ENCODE assay signal across 15 mouse cellular contexts in genomic region chr4:54523283-54523682, GRCm38 (mm10).
DNase-seq lines count a peak whose midpoint lies in the region; ATAC-seq and TF ChIP-seq lines count a peak whose summit lies in the region.
"Had no signal": no experiment of that assay in that cellular context is flagged by ENCODE, and none has a peak within 500 bp of the region (broad histone marks: within the 10 kb centered on the region; RNA-seq: fewer than 3 reads in every experiment).

No protein-coding gene starts in this region.

- peaks cover 7% of the 10 kb centered on the region for H3K4me1 ChIP-seq in heart, embryonic 11.5 days (ENCODE audit: control insufficient read depth, insufficient read depth, low read length)
- H3K4me1 ChIP-seq in liver, embryonic 12.5 days, result no peaks in the 10 kb centered on the region
- H3K4me1 ChIP-seq in liver, embryonic 11.5 days (replicated peaks; ENCODE audit: control insufficient read depth, insufficient read depth, low read length), result no peaks in the 10 kb centered on the region
- H3K4me1 ChIP-seq in limb, embryonic 14.5 days (ENCODE audit: control insufficient read depth, insufficient read depth, low read length), result peaks cover 32% of the 10 kb centered on the region

- ATAC-seq in heart, embryonic 11.5 days (replicated peaks; ENCODE audit: insufficient number of reproducible peaks, low FRiP score, low TSS enrichment), result no peak
- no peak for ATAC-seq in liver, embryonic 12.5 days
- no peak for ATAC-seq in liver, embryonic 11.5 days (replicated peaks; ENCODE audit: low FRiP score)
- ATAC-seq in limb, embryonic 14.5 days (ENCODE audit: low FRiP score, low read depth), result no peak
- ATAC-seq: hindbrain, postnatal 0 days; lung, postnatal 0 days had no signal

- no peak overlapping the region for H3K4me2 ChIP-seq in heart, embryonic 11.5 days
- no peak overlapping the region for H3K4me2 ChIP-seq in liver, embryonic 12.5 days
- H3K4me2 ChIP-seq in liver, embryonic 11.5 days, result no peak overlapping the region
- H3K4me2 ChIP-seq in limb, embryonic 14.5 days (replicated peaks; ENCODE audit: low read depth, low read length, severe bottlenecking), result no peak overlapping the region

- H3K9ac ChIP-seq in heart, embryonic 11.5 days (ENCODE audit: low read depth, low read length), result no peak overlapping the region
- H3K9ac ChIP-seq in liver, embryonic 12.5 days, result no peak overlapping the region
- no peak overlapping the region for H3K9ac ChIP-seq in liver, embryonic 11.5 days (ENCODE audit: low read depth, low read length)
- no peak overlapping the region for H3K9ac ChIP-seq in limb, embryonic 14.5 days (ENCODE audit: low read depth, low read length, severe bottlenecking)

- 30% methylated on average over 5 of the region's 5 CpGs for WGBS in heart, embryonic 11.5 days (ENCODE audit: insufficient replicate concordance)
- 10% methylated on average over 5 of the region's 5 CpGs for WGBS in liver, embryonic 12.5 days (ENCODE audit: insufficient replicate concordance)
- 30% methylated on average over 5 of the region's 5 CpGs for WGBS in liver, embryonic 11.5 days
- 59% methylated on average over 5 of the region's 5 CpGs for WGBS in limb, embryonic 14.5 days

- no peaks in the 10 kb centered on the region for H3K36me3 ChIP-seq in heart, embryonic 11.5 days (ENCODE audit: control insufficient read depth, insufficient read depth, low read length)
- H3K36me3 ChIP-seq in liver, embryonic 12.5 days, result no peaks in the 10 kb centered on the region
- H3K36me3 ChIP-seq in liver, embryonic 11.5 days (ENCODE audit: control insufficient read depth, insufficient read depth, low read length), result no peaks in the 10 kb centered on the region
- H3K36me3 ChIP-seq in limb, embryonic 14.5 days (ENCODE audit: control insufficient read depth, insufficient read depth, low read length), result no peaks in the 10 kb centered on the region

- no peaks in the 10 kb centered on the region for H3K27me3 ChIP-seq in heart, embryonic 11.5 days (ENCODE audit: control insufficient read depth, insufficient read depth, low read length)
- H3K27me3 ChIP-seq in liver, embryonic 12.5 days (replicated peaks), result no peaks in the 10 kb centered on the region
- no peaks in the 10 kb centered on the region for H3K27me3 ChIP-seq in liver, embryonic 11.5 days (replicated peaks; ENCODE audit: control insufficient read depth, insufficient read depth, low read length)
- H3K27me3 ChIP-seq in limb, embryonic 14.5 days (ENCODE audit: control insufficient read depth, insufficient read depth, low read length), result no peaks in the 10 kb centered on the region

- TF ChIP-seq POLR2A in limb, embryonic 14.5 days (IDR thresholded peaks at IDR 0.05; ENCODE audit: borderline replicate concordance, extremely low read depth, insufficient read depth, insufficient read length), result no peak

- DNase-seq in heart, adult 11 months, result no peak
- no peak for DNase-seq in liver, embryonic 11.5 days (ENCODE audit: low spot score)
- DNase-seq in MEL-GATA-1-ER (ENCODE audit: extremely low read depth, low read depth), result peak; percentile 80
- DNase-seq in limb, embryonic 14.5 days (ENCODE audit: low spot score), result no peak
- no peak for DNase-seq in gastrocnemius, adult 18-20 months (ENCODE audit: low spot score)
- no peak for DNase-seq in ovary, adult 18-20 months (ENCODE audit: low spot score)
- DNase-seq: adrenal gland, adult 2 months; cerebellum, adult 8-10 months; embryo, embryonic 11 days; kidney, adult 9 months; right cerebral cortex, adult 18-20 months had no signal

- no peaks in the 10 kb centered on the region for H3K9me3 ChIP-seq in heart, embryonic 11.5 days (replicated peaks; ENCODE audit: control insufficient read depth, low read length)
- no peaks in the 10 kb centered on the region for H3K9me3 ChIP-seq in liver, embryonic 12.5 days (replicated peaks)
- H3K9me3 ChIP-seq in liver, embryonic 11.5 days (ENCODE audit: control insufficient read depth, low read length), result no peaks in the 10 kb centered on the region
- no peaks in the 10 kb centered on the region for H3K9me3 ChIP-seq in limb, embryonic 14.5 days (ENCODE audit: control insufficient read depth, low read length)

- H3K27ac ChIP-seq in heart, embryonic 11.5 days (ENCODE audit: low read depth, low read length), result peak overlapping the region; percentile 47; the same call in 1 of the 2 replicates
- H3K27ac ChIP-seq in liver, embryonic 12.5 days, result peak overlapping the region; percentile 32; the same call in 1 of the 2 replicates
- H3K27ac ChIP-seq in liver, embryonic 11.5 days (ENCODE audit: low read depth, low read length), result no peak overlapping the region
- H3K27ac ChIP-seq in limb, embryonic 14.5 days (replicated peaks; ENCODE audit: low read depth, low read length), result 0 out of 2 replicates have a peak overlapping the region, but pooled peaks have one; percentile 9
- H3K27ac ChIP-seq: hindbrain, postnatal 0 days had no signal

- no peak overlapping the region for H3K4me3 ChIP-seq in heart, embryonic 11.5 days (ENCODE audit: low read depth, low read length)
- H3K4me3 ChIP-seq in liver, embryonic 12.5 days, result no peak overlapping the region
- H3K4me3 ChIP-seq in liver, embryonic 11.5 days (ENCODE audit: low read depth, low read length), result no peak overlapping the region
- H3K4me3 ChIP-seq in limb, embryonic 14.5 days (replicated peaks; ENCODE audit: low read length), result no peak overlapping the region
